Mouse (Mus musculus) frontal cortex, postnatal 25 days (tissue): ENCODE data around the gene Ppp3r1.

Experiments used
- DNase-seq, 2 experiments: peaks; one replicate each; pipeline ENCODE4 v3.0.0; 2022; ENCODE audit warnings: low spot score in 2 of 2

Gene Ppp3r1

DNA sequence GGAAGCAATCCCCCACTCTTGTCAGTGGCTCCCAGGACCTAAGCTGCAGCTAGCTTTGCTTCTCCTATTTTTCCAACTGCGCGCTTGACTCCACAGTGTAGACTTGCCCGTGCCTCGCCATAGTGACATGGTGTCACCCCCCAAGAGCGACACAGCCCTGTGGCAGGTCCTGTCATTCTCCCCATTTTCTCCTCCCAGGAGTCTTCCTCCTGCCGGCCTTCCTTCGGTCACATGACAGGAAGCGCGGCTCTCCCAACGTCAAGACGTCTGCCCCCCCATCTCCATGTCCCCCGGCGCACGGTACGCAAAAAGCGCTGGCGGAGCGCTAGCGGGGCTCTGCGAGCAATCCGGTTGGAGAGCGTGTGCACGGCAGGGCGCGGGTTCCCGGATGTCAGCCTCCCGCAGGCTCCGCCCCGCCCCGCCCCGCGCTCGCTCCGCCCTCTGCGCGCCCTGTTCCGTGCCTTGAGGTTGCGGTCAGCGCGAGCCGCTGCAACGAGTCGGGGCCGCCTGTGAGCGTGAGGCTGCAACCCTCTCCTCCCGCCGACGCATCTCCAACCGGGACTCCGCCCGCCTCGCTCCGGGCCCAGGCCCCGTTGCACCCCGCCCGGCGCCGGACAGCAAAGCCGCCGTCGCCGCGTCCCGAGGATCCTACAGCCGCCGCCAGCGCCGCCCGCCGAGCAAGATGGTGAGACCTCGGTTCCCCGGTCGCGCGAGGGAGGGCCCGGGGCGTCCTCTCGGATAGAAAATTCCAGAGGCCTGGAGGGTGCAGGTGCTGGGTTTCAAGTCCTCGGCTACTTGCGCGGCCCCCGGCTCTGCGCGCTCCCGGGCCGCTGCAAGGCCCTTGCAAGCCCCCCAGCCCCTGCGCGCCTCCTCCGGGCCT, at the start of gene Ppp3r1:
Ppp3r1 (plus strand) TSS at position 406 of the 880 bp plus-strand sequence.
- DNase-seq = peak; percentile 88 to 92

DNA sequence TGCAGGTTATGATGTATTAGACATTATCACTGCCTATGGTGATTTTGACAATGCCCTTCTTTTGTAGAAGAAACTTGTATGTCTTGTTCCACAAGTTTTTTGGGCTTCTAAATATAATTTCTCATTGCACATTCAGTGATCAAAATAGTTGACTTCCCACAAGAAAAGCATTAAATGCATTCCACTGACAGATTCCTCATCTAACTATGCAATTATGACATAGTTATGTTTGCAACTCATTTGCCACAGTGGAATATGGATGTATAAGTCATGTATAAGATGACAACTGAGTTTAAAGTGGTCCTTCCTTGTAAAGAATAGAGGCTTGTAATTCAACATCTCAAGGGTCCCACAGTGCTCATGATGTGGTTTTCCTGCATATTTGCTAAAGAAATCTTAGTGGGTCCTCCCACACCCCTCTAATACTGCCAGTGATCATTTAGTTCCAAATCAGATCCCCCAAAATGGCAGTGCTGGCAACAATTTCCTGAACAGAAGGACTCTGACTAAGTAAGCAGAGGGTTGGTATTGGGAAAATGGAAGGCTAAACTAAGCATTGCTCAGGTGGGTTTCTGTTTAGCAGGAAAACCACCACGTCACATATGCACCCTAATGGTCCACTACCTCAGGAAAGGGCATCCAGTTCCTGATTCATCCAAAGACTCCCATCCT, 46.5 kb upstream of the Ppp3r1 start:
- DNase-seq = no peak

DNA sequence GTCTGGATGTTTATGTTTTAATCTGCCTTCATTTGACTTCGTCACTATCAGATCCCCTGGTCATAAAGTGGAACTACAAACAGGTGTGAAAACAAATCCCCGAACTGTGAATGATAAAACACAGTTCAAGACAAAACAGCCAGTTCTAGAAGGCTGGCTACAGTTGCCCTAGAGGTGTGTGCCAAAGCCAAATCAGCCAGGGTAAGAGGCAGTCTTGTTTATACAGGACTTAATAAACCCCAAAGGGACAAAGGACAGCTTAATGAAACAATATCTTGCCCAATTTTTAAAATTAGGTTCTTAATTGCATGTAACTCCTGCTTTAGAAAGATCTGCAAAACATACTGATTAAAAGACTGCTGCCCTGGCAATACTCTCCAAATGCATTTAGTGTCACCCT, 32.6 kb upstream of the Ppp3r1 start:
- no peak for DNase-seq

DNA sequence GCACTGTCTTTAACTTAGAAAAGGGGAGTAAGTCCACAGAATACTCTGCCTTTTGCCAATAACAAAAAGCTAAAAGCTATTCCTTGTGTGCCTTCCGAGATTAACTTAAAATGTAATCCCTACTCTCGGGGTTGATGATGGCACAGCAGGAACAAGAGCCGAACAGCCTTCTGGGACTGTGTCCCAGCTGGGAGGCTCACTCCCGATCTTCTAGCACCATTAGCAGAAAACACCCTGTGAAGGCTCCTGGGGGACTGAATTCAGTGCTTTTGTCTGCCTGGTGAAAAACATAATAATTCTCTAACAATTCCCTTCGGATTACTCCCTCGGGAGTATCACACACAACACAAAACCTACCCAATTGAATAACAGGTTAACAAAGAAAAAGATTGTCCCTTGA, 23.4 kb upstream of the Ppp3r1 start:
- no peak for DNase-seq

DNA sequence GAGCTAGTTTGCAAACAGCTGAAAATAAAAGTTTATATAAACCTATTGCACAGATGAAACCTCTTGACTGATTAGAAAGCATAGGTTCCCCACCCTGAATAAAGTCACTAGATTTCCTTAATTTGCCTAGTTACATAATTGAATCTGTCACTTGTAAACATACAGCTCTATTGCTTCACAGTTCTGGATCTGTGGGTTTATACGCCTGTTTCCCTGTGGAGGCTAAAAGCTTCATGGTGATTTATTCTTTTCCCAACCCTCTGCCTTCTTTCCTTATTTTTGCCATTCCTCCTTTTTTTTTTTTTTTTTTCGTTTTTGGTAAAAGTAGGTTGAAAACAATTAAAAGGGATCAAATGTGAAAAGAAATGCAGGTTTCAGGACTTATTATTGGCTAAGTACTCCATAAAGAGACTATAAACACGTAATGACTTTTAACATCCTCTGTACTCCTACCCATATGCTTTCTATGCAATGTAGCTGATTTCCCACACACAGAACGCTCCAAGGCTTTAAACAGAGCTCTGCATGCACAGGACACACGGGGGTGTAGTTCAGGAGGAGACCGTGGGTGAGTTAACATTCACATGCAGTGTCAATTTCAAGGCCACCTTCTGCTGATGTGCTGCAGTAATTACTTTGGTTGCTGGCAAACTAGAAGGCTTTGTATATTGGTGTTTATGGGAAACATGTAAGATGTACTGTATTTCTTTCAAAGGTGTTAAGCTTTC, 20.6 kb upstream of the Ppp3r1 start:
- peak in 1 of 2 experiments; percentile 14 for DNase-seq

DNA sequence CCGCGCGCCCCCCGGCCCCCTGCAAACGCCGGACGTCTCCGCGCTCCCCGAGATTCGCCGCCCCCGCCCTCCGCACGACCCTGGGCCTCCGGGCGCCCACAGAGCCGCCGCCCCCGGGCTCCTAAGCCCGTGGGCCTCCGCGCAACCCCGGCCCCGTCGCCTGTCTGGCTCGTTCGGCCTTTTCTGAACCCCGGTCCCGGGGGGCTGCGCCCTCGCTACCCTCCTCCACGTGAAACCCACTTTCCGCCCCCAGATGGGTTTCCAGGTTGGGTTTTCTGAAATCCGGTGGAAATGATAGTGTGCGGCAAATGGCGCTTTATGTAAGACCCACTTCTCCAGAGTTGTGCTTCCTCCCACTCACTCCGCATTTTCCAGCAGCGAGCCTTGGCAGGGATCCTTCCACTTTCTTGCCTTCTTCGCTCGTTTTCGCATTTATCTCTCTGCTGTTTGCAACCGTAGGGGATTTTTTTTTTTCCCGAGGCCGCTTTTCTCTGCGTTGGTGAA, 727 bp downstream of the Ppp3r1 start:
- peak; percentile 51 to 55 for DNase-seq

DNA sequence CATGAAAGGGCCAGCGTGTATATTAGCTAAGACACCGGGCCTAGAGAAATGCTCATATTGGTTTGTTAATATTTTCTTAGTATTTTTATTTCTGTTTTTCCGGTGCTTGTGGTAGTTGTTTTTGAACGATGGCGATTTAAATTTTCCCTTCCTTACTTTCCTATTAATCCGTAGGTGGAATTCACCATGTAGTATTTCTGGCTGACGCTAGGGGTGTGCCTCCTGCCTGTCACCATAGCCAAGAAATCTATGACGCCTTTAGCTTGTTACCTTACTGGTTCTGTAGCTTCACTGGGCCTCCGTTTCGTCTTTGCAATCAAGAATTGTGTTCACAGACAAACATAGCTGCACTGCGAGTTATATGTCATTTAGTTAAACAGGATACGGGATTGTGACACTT, 1.2 kb downstream of the Ppp3r1 start:
- no peak for DNase-seq

DNA sequence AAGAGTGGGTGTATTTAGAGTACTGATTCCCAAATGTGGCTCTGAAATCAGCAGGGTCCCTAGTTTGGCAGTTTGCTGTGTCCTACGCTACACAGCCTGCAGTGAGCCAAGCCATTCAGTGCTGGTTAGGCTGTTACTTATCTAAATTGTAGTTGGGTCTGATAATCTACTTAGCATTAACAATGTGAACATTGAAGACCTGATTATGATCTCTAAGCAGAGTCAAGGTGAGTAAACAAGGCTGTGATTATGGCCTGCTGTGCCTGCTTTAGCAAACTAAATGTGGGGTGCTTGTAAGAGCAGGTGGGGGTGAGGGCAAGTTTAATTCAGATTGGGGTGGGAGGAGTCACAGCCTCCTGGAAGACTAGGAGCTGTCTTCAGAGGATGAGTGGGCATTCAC, 4.9 kb downstream of the Ppp3r1 start:
- DNase-seq = no peak

DNA sequence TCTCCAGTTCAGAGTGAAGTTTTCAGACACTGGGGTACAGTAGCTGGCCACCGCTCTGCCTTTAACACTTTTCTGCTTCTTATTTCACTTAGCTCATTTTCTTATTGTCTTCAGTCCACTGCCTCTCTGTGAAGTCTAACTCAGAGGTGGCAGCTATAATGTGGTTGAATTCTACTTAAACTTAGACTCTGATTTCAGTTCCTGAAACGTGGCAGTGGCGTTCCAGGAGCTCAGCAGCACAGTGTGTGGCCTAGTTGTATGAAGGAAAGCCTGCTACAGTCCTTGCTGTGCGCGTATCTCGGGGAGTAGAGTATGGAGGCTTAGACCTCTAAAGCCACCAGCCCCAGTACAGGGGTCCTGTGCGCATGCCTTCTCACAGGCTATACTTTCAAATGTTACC, 7.6 kb downstream of the Ppp3r1 start:
- DNase-seq = no peak

DNA sequence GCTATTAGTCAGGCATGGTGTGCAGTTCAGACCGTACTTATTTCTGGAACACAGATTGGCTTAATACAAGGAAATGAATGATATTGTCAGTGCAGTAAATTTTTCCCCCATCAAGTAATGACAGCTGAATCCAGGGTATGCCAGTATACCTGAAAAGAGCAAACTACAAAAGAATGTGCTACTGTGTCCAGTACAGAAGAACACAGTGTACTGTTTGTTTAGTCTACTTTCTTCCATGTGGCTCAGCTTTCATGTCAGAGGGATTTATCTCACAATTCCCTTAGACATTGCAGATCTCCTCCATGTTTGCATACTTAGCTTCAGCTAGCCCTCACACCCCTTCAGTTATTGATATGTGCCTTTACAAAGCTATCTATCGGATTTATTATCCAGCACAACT, 10.2 kb downstream of the Ppp3r1 start:
- no peak for DNase-seq

DNA sequence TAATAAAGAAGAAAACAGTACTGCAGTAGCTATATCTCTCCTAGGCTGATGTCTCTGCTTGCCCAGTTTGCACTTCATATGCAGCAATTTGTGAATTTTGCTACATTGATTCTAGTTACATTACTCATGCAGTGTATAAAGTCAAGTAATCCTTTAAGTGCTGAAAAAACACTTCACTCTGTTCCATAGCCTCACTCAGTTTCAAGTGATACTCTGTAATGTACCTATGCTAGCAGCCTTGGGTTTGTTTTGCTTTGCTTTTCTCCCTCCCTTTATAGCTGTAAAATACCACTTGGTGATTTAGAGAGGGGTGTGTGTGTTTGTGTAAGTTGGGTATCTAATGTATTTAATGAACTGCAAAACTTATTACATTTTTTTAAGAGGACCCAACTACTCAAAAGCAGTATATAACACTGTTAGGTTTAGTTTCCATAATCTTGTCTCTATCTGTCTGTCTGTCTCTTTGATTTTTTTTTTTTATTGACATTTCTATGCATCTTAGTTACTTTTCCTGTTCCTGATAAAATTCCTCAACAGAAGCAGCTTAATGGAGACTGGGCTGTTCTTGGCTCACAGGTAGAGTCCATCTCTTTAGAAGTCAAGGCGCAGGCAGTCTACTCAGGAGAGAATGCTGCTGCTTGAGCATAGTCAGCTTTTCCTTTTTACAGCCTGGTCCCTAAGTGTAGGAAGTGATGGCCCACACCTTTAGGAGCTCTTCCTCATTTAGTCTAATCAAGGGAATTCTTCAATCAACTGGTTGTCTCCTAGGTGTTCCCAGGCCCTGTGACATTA, 12.1 kb downstream of the Ppp3r1 start:
- no peak for DNase-seq

DNA sequence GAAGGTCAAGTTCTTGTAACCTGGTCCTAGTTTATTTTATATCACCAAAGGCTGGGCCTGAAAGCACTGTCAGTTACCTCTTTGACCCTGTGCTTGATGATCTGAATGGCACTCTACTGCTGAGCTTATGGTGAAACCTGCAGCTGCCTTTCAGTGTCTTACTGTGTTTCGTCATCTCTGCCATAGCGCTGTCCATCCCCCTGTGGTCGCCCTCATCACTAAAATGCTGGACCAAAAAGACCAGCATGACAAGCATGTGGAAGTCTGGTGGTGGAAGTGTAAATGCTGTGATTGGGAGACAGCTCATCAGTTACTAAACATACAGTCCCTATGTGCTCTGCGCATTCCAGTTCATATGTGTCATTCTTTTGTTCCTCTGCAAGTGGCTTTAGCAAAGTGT, 13.2 kb downstream of the Ppp3r1 start:
- DNase-seq = no peak

DNA sequence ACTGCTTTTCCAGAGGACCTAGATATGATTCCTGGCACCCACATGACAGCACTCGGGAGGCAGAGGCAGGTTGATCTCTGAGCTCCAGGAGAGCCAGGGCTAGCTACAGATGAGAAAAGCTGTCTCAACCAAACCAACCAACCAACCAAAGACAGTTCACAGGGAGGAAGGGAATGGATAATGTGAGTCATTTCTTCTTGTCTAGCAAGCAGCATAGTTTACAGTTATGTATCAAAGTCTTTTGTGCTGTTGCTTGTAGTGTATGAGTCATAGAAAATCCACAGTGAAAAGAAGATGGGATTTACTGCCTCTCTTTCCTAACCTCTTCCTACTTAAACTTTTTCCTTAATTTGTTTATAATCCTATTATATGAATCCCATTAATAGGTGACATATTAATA, 17.6 kb downstream of the Ppp3r1 start:
- DNase-seq = no peak

DNA sequence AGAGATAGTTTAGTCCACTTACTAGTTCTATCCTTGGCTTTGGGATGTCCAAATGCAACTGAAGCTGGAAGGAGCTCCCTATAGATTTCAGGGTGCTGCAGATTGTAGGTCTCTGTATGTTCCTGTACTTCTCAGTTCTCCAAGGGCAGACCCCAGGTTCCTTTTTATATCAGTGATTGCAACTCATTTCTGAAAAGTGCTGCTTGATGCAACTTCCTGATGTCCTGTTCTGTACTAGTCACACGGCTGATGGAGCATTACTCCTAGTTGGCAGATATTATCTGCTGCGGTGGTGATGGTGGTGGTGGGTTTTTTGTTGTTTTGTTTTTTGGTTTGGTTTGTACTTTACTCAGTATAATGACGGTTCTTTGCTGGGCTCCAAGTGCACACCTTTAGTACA, 21.7 kb downstream of the Ppp3r1 start:
- DNase-seq = no peak

DNA sequence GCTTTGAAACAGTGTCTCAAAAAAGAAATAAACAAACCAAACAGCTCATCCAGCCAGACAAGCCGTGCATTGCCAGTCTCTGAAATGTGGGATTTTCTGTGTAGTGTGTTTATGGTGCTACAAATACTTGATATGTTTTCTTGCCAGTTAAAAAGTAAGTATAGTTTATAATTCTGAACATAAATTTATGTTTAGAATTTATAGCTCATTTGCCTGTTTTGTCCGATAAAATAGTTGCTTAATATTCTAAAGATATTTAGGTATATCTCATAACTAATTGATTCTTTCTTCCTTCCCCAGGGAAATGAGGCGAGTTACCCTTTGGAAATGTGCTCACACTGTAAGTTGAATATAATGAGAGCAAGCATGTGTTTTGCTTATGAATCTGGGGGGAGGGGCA, 22.7 kb downstream of the Ppp3r1 start, which contains the start of gene Wdr92:
Wdr92 (plus strand) TSS at position 301 of the 400 bp plus-strand sequence.
- no peak for DNase-seq

DNA sequence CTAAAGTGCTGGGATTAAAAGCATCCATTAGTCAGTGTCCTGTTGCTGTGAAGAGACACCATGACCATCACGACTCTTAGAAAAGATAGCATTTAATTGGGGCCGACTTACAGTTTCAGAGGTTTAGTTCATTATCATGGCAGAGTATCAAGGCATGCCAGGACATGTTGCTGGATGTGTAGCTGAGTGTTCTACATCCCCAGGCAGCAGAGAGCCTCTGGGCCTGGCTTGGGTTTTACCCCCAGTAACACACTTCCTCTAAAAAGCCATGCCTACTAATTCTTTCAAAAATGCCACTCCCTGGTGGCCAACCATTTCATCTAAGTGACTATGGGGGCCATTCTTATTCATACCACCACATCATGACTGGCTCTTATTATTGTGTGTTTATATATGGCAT, 24.1 kb downstream of the Ppp3r1 start:
- no peak for DNase-seq

DNA sequence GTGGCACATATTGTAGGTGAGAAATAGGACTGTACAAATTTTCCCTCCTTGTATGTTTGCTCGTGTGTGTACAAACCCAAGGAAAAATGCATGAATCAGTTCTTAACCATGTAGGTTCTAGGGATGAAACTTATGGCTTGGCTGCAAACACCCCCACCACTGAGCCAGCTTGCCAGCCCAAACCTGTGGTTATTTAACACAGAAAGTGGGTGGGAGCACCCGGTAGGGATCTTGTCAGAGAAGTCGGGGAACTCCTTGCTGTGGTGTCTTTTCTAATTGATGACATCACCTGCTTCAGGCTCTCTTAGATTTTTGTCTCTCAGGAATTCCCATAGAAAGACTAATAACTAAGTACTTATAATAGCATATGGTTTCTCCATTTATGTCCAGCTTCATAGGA, 28.6 kb downstream of the Ppp3r1 start:
- no peak for DNase-seq

DNA sequence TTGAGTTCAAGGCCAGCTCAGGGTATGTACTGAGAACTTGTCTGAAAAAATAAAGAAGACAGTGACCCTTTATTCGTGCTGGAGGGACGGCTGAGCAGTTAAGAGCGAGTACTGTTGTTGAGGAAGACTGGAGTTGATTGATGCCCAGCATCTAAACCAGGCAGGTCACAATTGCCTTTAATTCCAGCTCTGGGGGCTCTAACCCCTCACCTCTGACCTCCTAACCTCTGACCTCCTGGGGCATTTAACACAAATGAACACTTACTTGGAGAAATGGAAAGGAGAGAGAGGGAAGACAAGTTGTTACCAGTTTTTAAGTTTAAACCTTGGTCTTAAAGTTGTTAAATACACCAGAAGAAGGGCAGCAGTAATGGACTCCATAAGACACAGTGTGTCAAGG, 29.7 kb downstream of the Ppp3r1 start:
- no peak for DNase-seq

DNA sequence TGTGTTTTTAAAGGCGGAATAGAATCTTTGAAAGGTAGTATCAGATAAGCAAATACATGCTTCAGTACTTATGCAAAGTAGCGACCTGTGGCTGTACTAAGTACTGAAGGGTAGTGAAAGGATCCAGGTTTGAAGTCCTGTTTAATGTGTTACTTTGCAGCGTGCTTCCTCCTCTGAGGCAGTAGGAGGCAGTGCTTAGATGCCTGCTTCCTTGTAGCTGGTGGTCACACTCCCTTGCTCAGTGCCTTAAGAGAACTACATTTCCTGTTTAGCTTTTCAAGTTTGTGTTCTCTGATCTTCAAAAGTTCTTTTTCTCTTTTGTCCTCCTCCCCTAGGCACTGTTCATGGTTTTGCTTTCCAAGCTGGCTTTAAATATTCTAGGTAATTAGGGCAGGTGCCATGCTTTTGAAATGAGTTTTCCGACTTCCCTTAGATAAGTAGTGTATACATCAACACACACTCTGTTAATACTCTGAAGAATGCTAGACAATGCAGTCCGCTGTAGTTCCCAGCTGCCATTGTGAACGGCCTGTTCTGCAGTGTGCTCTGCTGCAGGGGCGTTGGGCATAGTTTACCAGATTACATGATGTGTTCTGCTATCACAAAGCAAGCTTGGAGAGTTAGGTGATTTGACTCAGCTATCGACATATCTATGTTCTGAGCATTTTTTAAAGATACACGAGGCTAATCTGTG, 33.2 kb downstream of the Ppp3r1 start:
- no peak for DNase-seq

DNA sequence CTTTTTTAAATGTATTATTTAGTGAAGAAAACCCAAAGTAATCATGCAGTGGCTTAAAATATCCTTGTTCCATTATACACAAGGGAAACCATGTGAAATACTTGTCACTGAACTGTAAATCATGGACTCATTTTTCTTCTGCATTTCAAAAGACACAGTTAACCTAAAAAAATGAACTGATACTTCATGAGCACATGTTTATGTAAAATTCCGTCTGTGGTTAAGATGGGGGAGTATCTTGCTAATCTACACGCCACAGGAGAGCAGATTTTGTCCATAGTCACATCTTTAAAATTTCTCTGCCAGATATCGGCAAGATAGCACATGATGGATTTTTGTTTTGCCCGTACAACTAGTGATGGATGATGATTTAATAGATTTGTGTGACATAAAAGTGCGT, 40.1 kb downstream of the Ppp3r1 start:
- no peak for DNase-seq
